Mouse (Mus musculus): Measurements from ENCODE around the gene Dalrd3.
"Not testable (repeated sequence)": the region's sequence is repeated elsewhere in the genome, so short reads cannot be mapped to it uniquely, and the experiment has no call there.

Gene Dalrd3

DNA sequence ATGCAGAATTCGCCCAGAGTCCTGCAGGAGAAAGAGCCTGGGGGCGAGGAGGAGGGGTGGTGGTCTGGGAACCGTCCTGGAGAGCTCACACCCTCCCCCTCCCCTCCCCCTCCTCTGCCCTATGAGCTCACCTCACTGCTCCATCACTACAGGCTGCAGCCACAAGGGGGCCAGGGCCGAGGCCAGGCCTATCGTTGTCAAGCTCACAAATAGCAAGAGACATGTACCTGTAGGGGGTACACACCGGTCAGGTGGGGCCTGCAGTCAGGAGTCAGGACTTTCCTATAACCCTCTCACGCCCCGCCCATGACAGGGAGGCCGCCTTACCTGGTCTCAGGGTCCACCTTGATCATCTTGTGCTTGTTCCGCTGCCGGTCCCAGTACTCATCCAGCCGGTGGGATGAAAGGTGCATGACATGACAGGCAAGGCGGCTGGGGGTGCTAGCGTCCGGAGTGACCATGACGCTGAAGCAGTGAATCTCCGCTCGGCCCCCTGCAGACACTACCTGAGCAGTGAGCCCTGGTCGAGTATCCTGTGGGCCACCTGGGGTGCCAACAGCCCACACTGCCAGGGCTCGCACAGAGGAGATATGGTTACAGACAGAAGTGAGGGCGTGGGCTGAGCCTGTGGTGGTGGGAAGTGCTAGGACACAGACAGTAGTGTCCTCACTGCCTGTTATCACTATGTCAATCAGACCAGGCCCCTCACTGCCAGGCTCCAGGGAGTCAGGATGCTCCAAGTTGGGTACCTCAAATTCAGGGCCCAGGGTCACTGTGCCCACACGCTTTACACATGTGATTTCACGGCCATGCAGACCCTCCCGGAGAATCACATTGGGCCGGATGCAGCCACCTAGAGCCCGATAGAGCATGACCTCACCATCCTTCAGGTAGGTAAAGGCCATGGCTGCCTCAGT is 4.3 kb downstream of the Dalrd3 start:
- peak; percentile 74 to 76 for DNase-seq

DNA sequence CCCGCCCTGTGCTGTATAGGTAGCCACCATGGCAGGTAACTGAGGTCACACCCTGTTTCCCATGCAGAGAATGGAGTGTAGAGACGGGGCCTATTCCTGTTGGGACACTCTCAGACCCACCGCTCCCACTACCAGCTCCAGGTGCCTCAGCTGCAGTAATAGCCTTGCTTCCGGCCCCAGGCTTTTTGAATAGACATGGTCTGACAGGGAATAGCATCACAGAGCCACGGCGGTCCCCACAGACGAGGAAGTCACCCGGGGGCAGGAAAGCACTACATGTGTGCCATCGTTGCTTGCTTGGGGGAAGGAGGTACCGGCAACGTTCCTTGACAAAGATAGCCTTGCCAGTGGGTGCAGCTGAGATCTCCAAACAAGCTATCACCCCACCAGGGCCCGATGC is 5.2 kb downstream of the Dalrd3 start:
- no peak for DNase-seq

DNA sequence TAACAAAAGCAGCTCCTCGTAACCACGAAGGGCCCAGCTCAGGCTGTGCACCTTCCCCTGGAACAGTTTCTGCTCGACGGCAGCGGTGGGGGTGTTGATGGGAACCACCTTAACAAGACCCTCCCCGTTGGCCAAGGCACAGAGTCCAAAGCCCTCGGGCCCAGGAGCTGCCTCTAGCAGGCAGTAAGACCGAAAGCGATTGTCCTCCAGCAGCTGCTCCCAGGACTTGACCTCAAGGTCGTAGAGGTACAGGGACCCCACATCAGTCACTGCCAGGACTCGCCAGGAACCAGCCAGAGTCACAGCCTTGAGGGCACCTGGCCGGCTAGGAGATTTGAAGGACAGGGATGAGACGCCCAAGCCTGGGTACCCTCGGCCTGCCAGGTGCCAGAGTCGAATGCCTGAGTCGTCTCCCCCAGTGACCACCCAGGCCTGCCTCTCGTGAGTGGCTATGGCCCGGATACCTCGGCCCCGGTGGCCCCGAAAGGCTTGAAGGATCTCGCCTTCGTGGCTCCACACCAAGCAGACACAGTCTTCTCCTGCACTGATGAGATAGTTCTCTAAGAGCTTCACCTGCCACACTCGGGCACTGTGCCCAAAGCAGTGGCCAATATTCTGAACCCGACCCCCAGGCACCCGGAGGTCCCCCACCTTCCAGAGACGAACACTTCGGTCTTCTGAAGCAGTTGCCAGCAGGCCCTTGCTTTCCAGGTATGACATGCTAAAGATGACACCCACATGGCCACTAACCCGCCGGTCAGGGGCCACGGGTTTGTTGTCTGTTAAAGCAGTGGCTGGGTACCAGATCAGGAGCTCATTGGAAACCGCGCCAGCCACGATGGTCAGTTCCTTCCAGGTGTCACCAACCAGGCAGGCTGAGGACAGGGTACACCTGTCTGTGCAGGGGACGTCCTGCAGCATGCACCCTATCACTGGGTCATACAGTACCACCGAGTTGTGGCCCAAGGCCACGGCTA is 5.9 kb downstream of the Dalrd3 start:
- DNase-seq, result no peak

DNA sequence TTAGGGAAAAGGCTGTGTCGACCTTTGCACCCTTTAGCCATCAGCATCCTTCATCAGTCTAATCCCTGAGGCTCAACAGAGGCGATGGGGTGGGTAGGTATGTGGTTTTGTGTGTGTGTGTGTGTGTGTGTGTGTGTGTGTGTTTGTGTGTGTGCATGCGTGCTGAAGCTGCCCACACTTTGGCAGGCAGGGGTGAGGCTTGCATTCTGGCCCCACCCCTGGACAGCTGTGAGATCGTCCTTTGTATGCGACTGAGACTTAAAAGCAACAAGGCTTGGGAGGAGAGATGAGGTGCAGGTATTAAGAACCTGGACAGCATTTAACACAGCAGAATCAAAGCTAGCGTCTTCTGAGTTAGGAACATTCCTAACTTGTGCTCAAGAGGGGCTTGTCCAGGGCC is 7.3 kb downstream of the Dalrd3 start:
- DNase-seq, result no peak

DNA sequence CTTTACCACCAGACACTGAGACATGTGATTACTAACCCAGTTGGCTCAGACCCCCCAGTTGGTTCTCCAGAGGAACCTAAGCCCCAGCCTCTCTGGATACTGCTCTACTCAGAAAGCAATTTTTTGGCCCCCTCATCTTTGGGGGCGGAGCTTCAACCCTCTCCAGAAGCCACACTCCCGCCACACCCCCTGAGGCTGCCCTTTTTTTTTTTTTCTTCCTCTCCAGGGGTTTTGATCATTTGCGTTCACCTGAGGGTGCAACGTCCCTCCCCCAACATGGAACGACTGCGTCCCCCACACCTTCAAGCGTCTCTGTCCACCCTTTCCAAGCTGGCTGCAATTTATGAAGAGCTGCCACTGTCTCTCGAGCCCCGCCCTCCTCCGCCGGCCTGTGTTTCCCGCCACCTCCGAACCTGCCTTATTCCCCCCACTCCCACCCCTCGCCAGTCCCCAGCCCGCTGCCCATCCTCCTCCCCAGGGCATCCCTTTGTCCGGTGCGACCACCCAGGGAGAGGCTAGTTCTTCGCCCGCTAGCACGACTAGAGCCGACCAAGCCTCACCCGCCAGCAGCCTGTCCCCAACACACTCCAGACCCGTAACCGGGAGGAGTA is 8.4 kb downstream of the Dalrd3 start:
- DNase-seq, result peak; percentile 36 to 54

DNA sequence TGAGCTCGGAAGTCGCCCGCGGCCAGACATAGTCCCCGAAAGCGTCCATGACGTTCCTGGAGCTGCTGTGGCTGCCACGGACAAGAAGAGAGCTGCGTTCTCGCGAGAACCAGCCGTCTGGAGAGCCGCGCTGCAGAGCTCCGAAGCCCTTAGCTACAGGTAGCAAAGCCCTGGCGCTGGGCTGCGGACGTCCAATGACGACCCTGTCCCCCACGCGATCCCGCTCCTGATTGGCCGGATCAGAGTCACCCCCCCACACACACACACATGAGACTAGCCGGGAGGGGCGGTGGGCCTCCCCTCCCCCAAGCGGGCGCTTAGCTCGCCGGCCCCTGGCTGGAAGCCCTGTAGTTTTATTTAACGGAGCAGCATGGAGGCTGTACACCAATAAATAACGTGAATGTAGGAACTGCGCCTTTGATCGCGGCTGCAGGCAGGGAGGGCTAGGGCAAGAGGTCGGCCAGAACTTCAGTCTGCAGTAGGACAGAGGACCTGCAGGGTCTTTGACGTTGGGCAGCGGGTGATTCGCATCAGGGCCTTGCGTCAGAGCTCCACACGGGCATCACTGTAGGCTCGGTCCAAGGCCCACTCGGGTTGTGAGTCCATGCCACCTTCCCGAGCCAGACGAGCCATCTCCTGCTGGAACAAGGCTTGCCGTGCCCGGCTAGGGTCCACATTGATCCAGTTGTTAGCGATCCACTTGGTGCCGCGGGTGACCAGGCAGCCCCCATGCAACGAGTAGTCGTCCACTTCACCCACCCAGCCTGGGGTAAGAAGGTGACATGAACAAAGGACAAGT is 9.1 kb downstream of the Dalrd3 start, which contains the start of gene Wdr6:
Gene Wdr6, minus strand, starts transcription at position 195 of the 799 bp plus-strand sequence.
- DNase-seq, result peak; percentile 89 to 96

DNA sequence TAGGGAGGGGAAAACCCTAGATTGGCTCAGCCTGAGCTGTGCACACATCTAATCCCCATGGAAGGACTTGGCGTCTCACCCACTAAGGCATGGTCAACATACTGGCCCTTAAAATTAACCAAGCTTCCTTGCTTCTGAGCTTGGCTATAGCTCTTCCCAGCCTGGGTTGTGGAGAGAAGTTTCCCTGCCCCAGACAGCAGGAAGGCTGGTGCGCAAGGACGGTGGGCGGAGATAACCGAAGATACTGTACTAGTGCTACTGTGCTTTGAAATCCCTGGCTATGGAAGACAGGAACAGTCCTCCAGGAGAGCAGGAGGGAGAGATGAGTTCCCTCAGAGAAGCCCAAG is 9.6 kb downstream of the Dalrd3 start:
- no peak for DNase-seq

DNA sequence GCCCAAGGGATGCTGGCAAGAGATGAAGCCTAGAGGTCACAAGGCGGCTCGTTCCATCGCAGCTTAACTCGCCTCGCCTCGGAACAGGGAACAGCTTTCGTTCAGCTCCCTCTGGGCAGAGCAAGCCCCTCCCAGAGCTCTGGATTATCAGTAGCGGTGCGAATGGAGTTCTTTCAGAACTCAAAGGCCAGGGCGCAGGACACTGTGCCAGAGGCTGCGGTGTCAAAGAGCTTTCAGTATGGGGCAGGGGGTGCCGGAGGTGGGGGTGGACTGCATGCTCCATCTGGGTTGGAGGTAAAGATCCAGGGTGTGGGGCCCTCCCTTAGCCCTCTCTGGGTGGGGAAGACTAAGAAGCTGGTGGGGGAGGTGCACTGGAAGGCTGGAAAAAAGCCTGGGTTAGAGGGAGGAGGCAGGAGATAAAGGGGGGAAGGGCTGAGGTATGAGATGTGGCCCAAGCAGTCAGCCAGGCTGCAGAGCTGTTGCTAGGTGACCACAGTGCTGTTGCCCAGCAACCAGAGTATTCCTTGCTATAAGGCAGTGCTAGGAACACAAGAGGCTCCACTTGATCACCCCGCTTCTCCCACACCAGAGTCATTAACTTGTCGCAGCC is 18.0 kb downstream of the Dalrd3 start:
- no peak for DNase-seq

DNA sequence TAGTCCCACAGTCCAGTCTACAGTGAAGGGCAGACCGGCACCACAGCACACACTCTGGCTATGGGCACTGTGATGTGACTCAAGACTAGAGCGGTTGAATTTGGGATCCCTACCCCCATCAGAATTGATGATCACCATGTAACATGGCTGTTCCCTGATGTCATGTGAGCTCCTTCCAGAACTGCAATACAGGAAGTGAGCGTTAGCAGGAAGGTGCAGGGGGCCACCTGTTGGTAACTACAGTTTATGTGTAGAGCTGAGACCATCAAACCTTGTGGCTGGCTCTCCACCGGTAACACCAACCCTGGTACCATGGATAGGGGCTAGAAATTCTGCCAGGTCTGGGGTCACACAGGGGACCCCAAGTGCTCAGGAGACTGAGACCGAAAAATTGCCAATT is 19.5 kb downstream of the Dalrd3 start:
- DNase-seq, result peak; percentile 31 to 41

DNA sequence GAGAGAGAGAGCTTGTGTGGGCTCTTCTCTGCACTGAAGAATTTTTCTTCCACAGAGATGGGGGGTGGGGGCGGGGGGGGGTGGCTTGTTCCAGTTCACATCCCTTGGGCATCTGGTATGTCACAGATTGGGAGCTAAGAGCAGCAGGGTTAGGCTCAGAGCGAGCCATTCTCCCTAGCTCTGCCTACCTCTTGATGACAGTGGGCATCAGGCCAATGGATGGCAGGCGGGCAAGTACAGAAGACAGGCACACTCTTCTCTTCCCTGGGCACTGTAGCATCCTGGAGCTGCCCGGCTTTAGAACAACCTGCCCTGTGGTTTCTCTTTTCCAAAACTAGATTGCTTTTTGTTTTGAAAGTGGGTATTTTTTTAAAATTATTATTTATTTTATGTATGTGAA is 21.8 kb downstream of the Dalrd3 start:
- no peak for DNase-seq

DNA sequence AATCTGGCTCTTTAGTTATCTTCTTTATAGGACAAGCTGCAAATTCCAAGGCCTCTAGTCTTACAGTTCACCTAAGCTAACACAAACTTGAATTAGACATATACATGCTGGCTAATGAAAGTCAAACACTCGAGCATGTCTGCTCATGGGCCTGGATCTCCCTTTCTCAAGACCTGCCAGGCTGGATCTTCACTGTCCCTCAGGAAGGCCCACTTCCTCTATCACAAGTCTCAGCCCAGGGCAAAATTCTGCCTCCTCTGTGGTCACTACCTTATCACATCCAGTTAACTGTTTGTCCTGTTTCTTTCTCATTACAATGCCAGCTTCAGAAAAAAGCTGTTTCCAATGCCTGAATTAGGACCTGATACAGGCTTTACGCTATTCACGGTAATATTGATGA is 24.7 kb downstream of the Dalrd3 start:
- DNase-seq, result no peak

DNA sequence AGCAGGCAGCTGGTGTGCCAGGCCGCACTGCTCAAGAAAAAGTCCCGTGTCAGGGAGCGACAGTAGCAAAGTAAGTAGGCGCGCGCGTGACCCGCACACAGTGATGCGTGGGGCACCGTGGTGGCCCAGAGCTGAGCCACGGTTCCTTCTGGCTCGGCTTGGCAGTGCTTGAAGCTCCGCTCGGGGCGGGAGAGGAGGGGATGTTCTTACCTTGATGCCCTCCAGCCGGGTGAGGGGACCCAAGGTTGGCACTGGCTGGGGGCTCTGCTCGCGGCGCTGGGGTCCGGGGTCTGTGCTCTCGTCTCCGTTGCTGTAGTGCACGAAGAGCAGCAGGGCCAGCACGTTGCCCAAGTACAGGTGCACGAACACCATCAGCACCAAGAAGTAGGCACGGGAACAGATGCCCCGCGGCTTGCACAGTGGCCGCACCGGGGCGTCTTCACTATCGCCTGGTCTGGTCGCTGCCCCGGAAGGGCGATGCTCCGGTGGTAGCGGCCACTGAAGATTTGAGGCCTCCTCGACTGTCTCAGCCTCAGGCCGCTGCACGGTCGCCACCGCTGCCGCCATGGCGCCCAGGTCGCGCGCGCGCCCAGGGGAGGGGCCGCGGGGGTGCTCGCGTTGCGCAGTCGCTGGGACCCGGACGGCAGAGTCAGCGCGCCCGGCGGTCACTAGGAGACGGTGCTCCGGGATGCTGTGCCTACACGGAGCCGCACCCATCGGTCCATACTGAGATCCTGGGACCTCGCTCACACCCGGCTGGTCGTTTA is 27.5 kb downstream of the Dalrd3 start, which contains the start of gene P4htm:
Gene P4htm, minus strand, starts transcription at position 670 of the 767 bp plus-strand sequence.
- peak; percentile 55 to 62 for DNase-seq

DNA sequence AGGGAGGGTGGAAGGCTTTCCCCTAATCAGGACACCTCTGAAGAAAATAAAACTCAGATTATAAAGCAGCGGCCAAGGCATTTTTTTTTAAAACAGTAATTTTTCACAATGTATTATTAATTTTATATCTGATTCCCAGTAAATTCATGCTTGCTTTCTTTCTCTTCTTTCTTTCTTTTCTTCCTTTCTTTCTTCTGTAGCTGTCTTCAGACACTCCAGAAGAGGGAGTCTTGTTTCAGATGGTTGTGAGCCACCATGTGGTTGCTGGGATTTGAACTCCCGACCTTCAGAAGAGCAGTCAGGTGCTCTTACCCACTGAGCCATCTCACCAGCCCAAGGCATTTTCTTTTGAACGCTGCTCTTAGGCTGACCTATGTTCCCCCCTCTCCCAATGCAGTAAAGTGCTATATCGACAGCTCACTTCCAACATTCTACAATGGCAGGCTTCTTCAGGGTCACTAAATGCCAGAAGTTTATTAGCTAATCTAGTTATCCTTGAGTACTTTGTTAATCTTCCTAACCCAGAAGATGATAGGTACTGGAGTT is 29.4 kb downstream of the Dalrd3 start:
- DNase-seq, result no peak

DNA sequence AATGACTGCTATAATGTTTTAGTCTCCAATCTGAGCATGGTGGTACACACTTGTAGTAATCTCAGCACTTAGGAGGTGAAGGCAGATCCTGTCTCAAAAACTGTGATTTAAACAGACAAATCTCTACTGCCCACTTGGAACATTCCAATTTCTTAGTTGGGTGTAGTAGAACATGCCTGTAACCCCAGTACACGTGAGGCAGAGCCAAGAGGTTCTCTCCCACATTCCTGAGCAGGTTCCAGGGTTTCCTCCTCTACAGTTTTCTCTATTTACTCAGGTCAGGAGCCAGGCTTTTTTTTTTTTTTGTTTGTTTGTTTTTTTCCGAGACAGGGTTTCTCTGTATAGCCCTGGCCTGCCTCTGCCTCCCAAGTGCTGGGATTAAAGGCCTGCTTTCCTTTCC is 30.3 kb downstream of the Dalrd3 start:
- DNase-seq, result no peak

DNA sequence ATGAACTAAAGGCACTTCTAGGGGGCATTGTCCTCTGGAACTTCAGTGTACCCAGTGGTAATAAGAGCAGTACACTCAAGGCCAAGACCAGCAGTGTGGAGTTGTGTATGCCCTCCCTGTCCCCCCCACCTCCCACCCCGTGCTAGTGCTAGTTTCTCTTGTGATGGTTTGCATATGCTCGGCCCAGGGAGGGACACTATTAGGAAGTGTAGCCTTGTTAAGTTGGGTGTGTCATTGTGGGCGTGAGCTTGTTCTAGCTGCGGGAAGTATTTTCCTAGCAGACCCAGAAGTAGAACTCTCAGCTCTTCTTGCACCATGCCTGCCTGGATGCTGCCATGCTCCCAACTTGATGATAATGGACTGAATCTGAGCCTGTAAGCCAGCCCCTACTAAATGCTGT is 32.3 kb downstream of the Dalrd3 start:
- no peak for DNase-seq

DNA sequence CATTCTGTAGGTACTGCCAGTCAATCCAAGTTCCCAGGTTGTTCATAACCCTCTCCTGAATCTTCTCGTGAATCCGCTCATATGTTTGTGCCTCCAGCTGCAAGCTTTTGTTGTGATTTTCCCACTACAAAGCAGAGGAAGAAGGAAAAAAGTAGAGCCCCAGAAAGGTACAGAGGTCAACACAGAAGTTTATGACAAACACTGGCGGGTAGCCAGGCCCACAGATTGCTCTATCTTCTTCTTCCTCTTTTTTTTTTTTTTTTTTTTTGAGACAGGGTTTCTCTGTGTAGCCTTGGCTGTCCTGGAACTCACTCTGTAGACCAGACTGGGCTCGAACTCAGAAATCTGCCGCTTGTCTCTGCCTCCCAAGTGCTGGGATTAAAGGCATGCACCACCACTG is 38.2 kb downstream of the Dalrd3 start:
- not testable (repeated sequence) for DNase-seq

DNA sequence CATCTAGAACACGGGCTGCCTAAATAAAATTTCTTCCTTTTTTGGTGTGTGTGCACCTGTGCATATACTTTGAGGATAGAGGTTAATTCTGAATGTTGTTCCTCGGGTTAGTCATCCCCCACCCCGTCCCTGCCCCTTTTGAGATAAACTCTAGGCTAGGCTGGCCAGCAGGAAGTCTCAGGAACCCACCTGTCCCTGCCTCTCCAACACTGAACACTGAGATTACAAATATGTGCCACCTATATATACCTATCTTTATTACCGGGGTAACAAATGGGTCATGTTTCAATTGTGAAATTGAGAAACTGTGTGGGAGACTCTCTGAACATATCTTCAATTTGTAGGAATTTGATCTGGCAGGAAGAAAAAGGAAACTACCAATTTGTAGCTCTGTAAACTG is 39.2 kb downstream of the Dalrd3 start:
- no peak for DNase-seq

DNA sequence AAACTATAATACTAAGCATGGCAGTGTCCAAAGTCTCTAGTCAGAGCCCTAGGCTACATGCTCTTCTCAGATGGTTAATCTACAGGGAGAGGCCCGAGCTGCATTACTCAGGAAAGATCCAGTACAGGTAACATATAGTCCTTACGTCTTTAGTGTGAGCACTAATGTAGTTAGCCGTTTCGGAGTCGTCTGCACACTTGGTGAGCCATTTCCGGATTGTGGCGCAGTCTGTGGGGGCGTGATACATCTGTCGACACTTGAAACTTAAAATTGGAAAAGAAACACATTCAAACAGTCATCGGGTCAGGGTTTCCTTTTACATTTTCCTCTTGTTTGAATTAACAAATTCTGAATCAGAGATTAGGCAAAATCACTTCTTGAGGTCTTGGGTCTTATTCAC is 41.8 kb downstream of the Dalrd3 start:
- no peak for DNase-seq

DNA sequence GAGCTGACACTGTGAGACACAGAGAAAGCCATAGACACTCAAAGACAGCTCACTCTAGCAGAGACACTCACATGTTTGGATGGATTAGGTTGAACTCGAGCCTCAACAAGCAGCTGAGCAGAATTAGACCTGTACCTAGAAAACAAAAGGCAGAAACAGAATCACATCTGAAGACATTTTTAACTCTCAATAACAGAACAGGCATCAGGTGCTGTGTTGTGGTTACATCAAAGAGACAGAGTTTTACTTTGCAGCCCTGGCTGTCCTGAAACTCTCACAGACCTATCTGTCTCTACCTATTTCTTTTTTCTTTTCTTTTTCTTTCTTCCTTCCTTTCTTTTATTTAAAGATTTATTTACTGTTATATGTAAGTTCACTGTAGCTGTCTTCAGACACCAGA is 47.6 kb downstream of the Dalrd3 start:
- DNase-seq, result no peak
